Mouse (Mus musculus) cerebellum, adult 9-10 months (tissue): ENCODE measurements around the gene Adamtsl4.
"Not testable (repeated sequence)": the region's sequence is repeated elsewhere in the genome, so short reads cannot be mapped to it uniquely, and the experiment has no call there.

Source experiments
- DNase-seq: peaks from one replicate; pipeline ENCODE4 v3.0.0; 2022

The Adamtsl4 gene

GRCm38 (mm10) chr3:95698286-95698685 lies 10.6 kb upstream of the Adamtsl4 start:
- no peak for DNase-seq

- no peak for DNase-seq
These were observed 8.6 kb upstream of the Adamtsl4 start for GRCm38 (mm10) chr3:95696360-95696759.

GRCm38 (mm10) chr3:95695796-95696195 lies 8.1 kb upstream of the Adamtsl4 start:
- no peak for DNase-seq

- no peak for DNase-seq
These were observed 7.3 kb upstream of the Adamtsl4 start for GRCm38 (mm10) chr3:95694808-95695703.

- DNase-seq = no peak
These were observed 6.4 kb upstream of the Adamtsl4 start for GRCm38 (mm10) chr3:95693821-95694807.

- DNase-seq = no peak
These were observed 5.0 kb upstream of the Adamtsl4 start for GRCm38 (mm10) chr3:95692677-95693076.

GRCm38 (mm10) chr3:95690552-95690951 lies 2.8 kb upstream of the Adamtsl4 start:
- not testable (repeated sequence) for DNase-seq

- DNase-seq = no peak
These were observed 2.2 kb upstream of the Adamtsl4 start for GRCm38 (mm10) chr3:95689940-95690339.

- DNase-seq = no peak
These were observed 1.6 kb upstream of the Adamtsl4 start for GRCm38 (mm10) chr3:95689171-95689915.

GRCm38 (mm10) chr3:95687168-95687523 lies 571 bp downstream of the Adamtsl4 start:
- DNase-seq = no peak

- no peak for DNase-seq
These were observed 1.1 kb downstream of the Adamtsl4 start for GRCm38 (mm10) chr3:95686492-95687167.

- no peak for DNase-seq
These were observed 2.0 kb downstream of the Adamtsl4 start for GRCm38 (mm10) chr3:95685701-95686100.

GRCm38 (mm10) chr3:95685301-95685700 lies 2.4 kb downstream of the Adamtsl4 start:
- no peak for DNase-seq

- no peak for DNase-seq
These were observed 2.9 kb downstream of the Adamtsl4 start for GRCm38 (mm10) chr3:95684846-95685245.

- no peak for DNase-seq
These were observed 4.8 kb downstream of the Adamtsl4 start for GRCm38 (mm10) chr3:95682878-95683277.

GRCm38 (mm10) chr3:95681365-95681764 lies 6.4 kb downstream of the Adamtsl4 start:
- DNase-seq = no peak

GRCm38 (mm10) chr3:95680673-95681072 lies 7.0 kb downstream of the Adamtsl4 start:
- DNase-seq = no peak

- DNase-seq = no peak
These were observed 8.2 kb downstream of the Adamtsl4 start for GRCm38 (mm10) chr3:95679551-95679950.

GRCm38 (mm10) chr3:95677420-95678090 lies 10.2 kb downstream of the Adamtsl4 start:
- DNase-seq = no peak

- DNase-seq = peak; percentile 63
These were observed 10.8 kb downstream of the Adamtsl4 start for GRCm38 (mm10) chr3:95676745-95677419.
